Mouse (Mus musculus) neural tube, embryonic 15.5 days (tissue): ENCODE measurements around the gene Rhbdd2. TPM values are rescaled to one million over a fixed set of nuclear protein-coding genes. Genes with fewer than 3 reads are reported as not detected.

Experiments used
- ATAC-seq: fragments of 200-750 bp; cut with Nextera tagmentation; 2 replicates; pipeline ENCODE4 v1.8.0; 2017; ENCODE audit warnings: mild to moderate bottlenecking, moderate TSS enrichment, moderate library complexity; ENCODE audit not compliant: low FRiP score
- H3K27ac ChIP-seq: fragments of 300-500 bp; sonication (generic); replicated peaks from 2 replicates; pipeline ENCODE4 v1.5.1; 2015; ENCODE audit warnings: mild to moderate bottlenecking, inconsistent platforms
- H3K27me3 ChIP-seq: fragments of 300-500 bp; sonication (generic); replicated peaks from 2 replicates; pipeline ENCODE4 v1.6.1; 2015; ENCODE audit warnings: inconsistent platforms
- H3K36me3 ChIP-seq: fragments of 300-500 bp; sonication (generic); 2 replicates; pipeline ENCODE4 v1.6.1; 2015; ENCODE audit warnings: inconsistent platforms
- H3K4me1 ChIP-seq: fragments of 300-500 bp; sonication (generic); 2 replicates; pipeline ENCODE4 v1.6.1; 2015; ENCODE audit warnings: inconsistent platforms
- H3K4me2 ChIP-seq: fragments of 300-500 bp; sonication (generic); 2 replicates; pipeline ENCODE4 v1.6.1; 2015; ENCODE audit warnings: inconsistent platforms, mild to moderate bottlenecking, moderate library complexity
- H3K4me3 ChIP-seq: fragments of 300-500 bp; sonication (generic); replicated peaks from 2 replicates; pipeline ENCODE4 v1.5.1; 2015; ENCODE audit warnings: mild to moderate bottlenecking, inconsistent platforms
- H3K9ac ChIP-seq: fragments of 300-500 bp; sonication (generic); replicated peaks from 2 replicates; pipeline ENCODE4 v1.6.1; 2015; ENCODE audit warnings: mild to moderate bottlenecking, inconsistent platforms
- H3K9me3 ChIP-seq: fragments of 300-500 bp; sonication (generic); replicated peaks from 2 replicates; pipeline ENCODE4 v1.6.1; 2016; ENCODE audit warnings: inconsistent platforms
- WGBS: fragments of 180-500 bp; shearing (Covaris S2); methylation state at CpG from one replicate; pipeline ENCODE4 v1.1.7; 2015; ENCODE audit warnings: mixed read lengths; 5-methylcytosine and 5-hydroxymethylcytosine counted together
- polyA plus RNA-seq: library from polyadenylated mRNA; unstranded; fragments of >200 nt; fragmentation: Nextera tagmentation; extraction: Ambion mirVana; gene quantifications from 2 replicates; pipeline ENCODE4 v1.2.1, GENCODE M21; 2015

Gene Rhbdd2
- polyA plus RNA-seq, 1 experiment from 2014 or later = 94.6 TPM

- 83% methylated on average over 4 of the region's 4 CpGs for WGBS
- 0 out of 2 replicates have a peak overlapping the region, but pooled peaks have one; percentile 1 for H3K4me2 ChIP-seq
- no peak overlapping the region for H3K9ac ChIP-seq
- H3K36me3 ChIP-seq = no peaks in the 10 kb centered on the region
- 0 out of 2 replicates have a peak overlapping the region, but pooled peaks have one; percentile 2 for H3K4me3 ChIP-seq
- no peaks in the 10 kb centered on the region for H3K9me3 ChIP-seq
- H3K4me1 ChIP-seq = peaks cover 36% of the 10 kb centered on the region
- H3K27me3 ChIP-seq = no peaks in the 10 kb centered on the region
- ATAC-seq = no peak
- H3K27ac ChIP-seq = no peak overlapping the region
Observed at GRCm38 (mm10) chr5:135691266-135691665, 58.8 kb downstream of the Rhbdd2 start.

GRCm38 (mm10) chr5:135693281-135693853 lies 60.9 kb downstream of the Rhbdd2 start:
- Histone ChIP-seq H3K36me3 (no peaks in the 10 kb centered on the region; the same call in 1 of the 2 replicates), H3K4me3 (no peak overlapping the region), H3K27ac (no peak overlapping the region), H3K4me1 (peaks cover 30% of the 10 kb centered on the region), H3K4me2 (no peak overlapping the region), H3K9me3 (no peaks in the 10 kb centered on the region), H3K9ac (no peak overlapping the region), H3K27me3 (no peaks in the 10 kb centered on the region)
- WGBS = 97% methylated on average over 5 of the region's 5 CpGs
- ATAC-seq = no peak

- no peak overlapping the region for H3K4me3 ChIP-seq
- H3K36me3 ChIP-seq = peaks cover 10% of the 10 kb centered on the region; the same call in 1 of the 2 replicates
- no peak overlapping the region for H3K4me2 ChIP-seq
- no peak overlapping the region for H3K27ac ChIP-seq
- WGBS = 71% methylated on average over 7 of the region's 7 CpGs
- ATAC-seq = no peak
- H3K9ac ChIP-seq = no peak overlapping the region
- H3K4me1 ChIP-seq = peaks cover 21% of the 10 kb centered on the region
- no peaks in the 10 kb centered on the region for H3K27me3 ChIP-seq
- H3K9me3 ChIP-seq = no peaks in the 10 kb centered on the region
Observed at GRCm38 (mm10) chr5:135695277-135695721, 62.9 kb downstream of the Rhbdd2 start.

Other genes with a start within 250 kb of the Rhbdd2 start
- 7.7 and 9.5 TPM in 2 replicates for gene Pom121, start 238.1 kb upstream of the Rhbdd2 start, polyA plus RNA-seq
- gene Hip1, start 87.5 kb upstream of the Rhbdd2 start, polyA plus RNA-seq = 37.8 and 41.2 TPM in 2 replicates
- gene Ccl26, start 69.0 kb upstream of the Rhbdd2 start, polyA plus RNA-seq = not detected in 2 replicates
- gene Ccl24, start 59.6 kb upstream of the Rhbdd2 start, polyA plus RNA-seq = 2.1 and 9.5 TPM in 2 replicates
- 91.6 and 92.1 TPM in 2 replicates for gene Por, start 37.4 kb downstream of the Rhbdd2 start, polyA plus RNA-seq
- 73.6 and 88.2 TPM in 2 replicates for gene Tmem120a, start 111.8 kb downstream of the Rhbdd2 start, polyA plus RNA-seq
- gene Styxl1, start 145.8 kb downstream of the Rhbdd2 start, polyA plus RNA-seq = 0.36 and 0.88 TPM in 2 replicates
- gene Mdh2, start 145.9 kb downstream of the Rhbdd2 start, polyA plus RNA-seq = 658 and 665 TPM in 2 replicates
- gene Srrm3, start 174.3 kb downstream of the Rhbdd2 start, polyA plus RNA-seq = 65.5 and 87.3 TPM in 2 replicates